Mouse (Mus musculus): ENCODE results near the gene Spns1. TPM values are rescaled to one million over a fixed set of nuclear protein-coding genes. Genes with fewer than 3 reads are reported as not detected.
"Not testable (repeated sequence)": the region's sequence is repeated elsewhere in the genome, so short reads cannot be mapped to it uniquely, and the experiment has no call there.

Spns1 gene
- 66.8 and 68.6 TPM in 2 replicates for polyA plus RNA-seq (2016; fragmentation: Nextera tagmentation; extraction: Ambion mirVana)

- under 1% methylated on average over 33 of the region's 33 CpGs for WGBS
- peaks cover 26% of the 10 kb centered on the region for H3K36me3 ChIP-seq
- no peaks in the 10 kb centered on the region for H3K27me3 ChIP-seq (ENCODE audit: insufficient read depth, poor library complexity, severe bottlenecking)
- peak within 1 kb of the TSS; percentile 89 for H3K27ac ChIP-seq
- peak; percentile 96 for DNase-seq (ENCODE audit: low spot score)
- no peaks in the 10 kb centered on the region for H3K9me3 ChIP-seq
- H3K4me3 ChIP-seq: peak within 1 kb of the TSS; percentile 92
- H3K4me1 ChIP-seq (replicated peaks): peaks cover 32% of the 10 kb centered on the region
These were observed at the start of gene Spns1 for GRCm38 (mm10) chr7:126377278-126378158. Spns1 (minus strand) TSS chr7:126377450.

- no peak for DNase-seq (ENCODE audit: low spot score)
- 88% methylated on average over 6 of the region's 6 CpGs for WGBS
- Histone ChIP-seq H3K4me3 (no peak overlapping the region), H3K9me3 (0 out of 2 replicates have a peak, but pooled peaks cover 4% of the 10 kb centered on the region), H3K4me1 (replicated peaks) (peaks cover 14% of the 10 kb centered on the region), H3K36me3 (no peaks in the 10 kb centered on the region), H3K27ac (no peak overlapping the region), H3K27me3 (ENCODE audit: insufficient read depth, poor library complexity, severe bottlenecking) (no peaks in the 10 kb centered on the region)
These were observed 46.9 kb upstream of the Spns1 start for GRCm38 (mm10) chr7:126424161-126424560.

- no peak overlapping the region for H3K27ac ChIP-seq
- 87% methylated on average over 5 of the region's 5 CpGs for WGBS
- H3K4me1 ChIP-seq (replicated peaks): peaks cover 12% of the 10 kb centered on the region
- 0 out of 2 replicates have a peak, but pooled peaks cover 4% of the 10 kb centered on the region for H3K9me3 ChIP-seq
- H3K27me3 ChIP-seq (ENCODE audit: insufficient read depth, poor library complexity, severe bottlenecking): no peaks in the 10 kb centered on the region
- no peaks in the 10 kb centered on the region for H3K36me3 ChIP-seq
- no peak overlapping the region for H3K4me3 ChIP-seq
- no peak for DNase-seq (ENCODE audit: low spot score)
These were observed 44.5 kb upstream of the Spns1 start for GRCm38 (mm10) chr7:126421756-126422155.

GRCm38 (mm10) chr7:126418496-126418895 is 41.2 kb upstream of the Spns1 start:
- H3K27ac ChIP-seq: no peak overlapping the region
- H3K36me3 ChIP-seq: no peaks in the 10 kb centered on the region
- H3K4me1 ChIP-seq (replicated peaks): peaks cover 17% of the 10 kb centered on the region
- WGBS: 78% methylated on average over 3 of the region's 3 CpGs
- DNase-seq (ENCODE audit: low spot score): no peak
- H3K27me3 ChIP-seq (ENCODE audit: insufficient read depth, poor library complexity, severe bottlenecking): peaks cover 7% of the 10 kb centered on the region; the same call in 1 of the 2 replicates
- H3K9me3 ChIP-seq: no peaks in the 10 kb centered on the region
- no peak overlapping the region for H3K4me3 ChIP-seq

GRCm38 (mm10) chr7:126417606-126418005 is 40.4 kb upstream of the Spns1 start:
- 85% methylated on average over 4 of the region's 4 CpGs for WGBS
- DNase-seq (ENCODE audit: low spot score): no peak
- Histone ChIP-seq H3K4me1 (replicated peaks) (peaks cover 17% of the 10 kb centered on the region), H3K27me3 (ENCODE audit: insufficient read depth, poor library complexity, severe bottlenecking) (peaks cover 7% of the 10 kb centered on the region; the same call in 1 of the 2 replicates), H3K9me3 (no peaks in the 10 kb centered on the region), H3K36me3 (no peaks in the 10 kb centered on the region), H3K27ac (0 out of 2 replicates have a peak overlapping the region, but pooled peaks have one; percentile 43), H3K4me3 (no peak overlapping the region)

GRCm38 (mm10) chr7:126417045-126417444 is 39.8 kb upstream of the Spns1 start:
- Histone ChIP-seq H3K4me3 (no peak overlapping the region), H3K4me1 (replicated peaks) (peaks cover 17% of the 10 kb centered on the region), H3K27me3 (ENCODE audit: insufficient read depth, poor library complexity, severe bottlenecking) (peaks cover 7% of the 10 kb centered on the region; the same call in 1 of the 2 replicates), H3K36me3 (no peaks in the 10 kb centered on the region), H3K27ac (no peak overlapping the region), H3K9me3 (no peaks in the 10 kb centered on the region)
- 21% methylated on average over 8 of the region's 8 CpGs for WGBS
- DNase-seq (ENCODE audit: low spot score): peak; percentile 12

GRCm38 (mm10) chr7:126416615-126417014 is 39.4 kb upstream of the Spns1 start:
- Histone ChIP-seq H3K9me3 (no peaks in the 10 kb centered on the region), H3K27me3 (ENCODE audit: insufficient read depth, poor library complexity, severe bottlenecking) (peaks cover 7% of the 10 kb centered on the region; the same call in 1 of the 2 replicates), H3K4me1 (replicated peaks) (peaks cover 17% of the 10 kb centered on the region), H3K36me3 (no peaks in the 10 kb centered on the region), H3K27ac (peak overlapping the region; percentile 6; the same call in 1 of the 2 replicates), H3K4me3 (no peak overlapping the region)
- DNase-seq (ENCODE audit: low spot score): no peak
- WGBS: 51% methylated on average over 2 of the region's 2 CpGs

- Histone ChIP-seq H3K4me3 (no peak within 1 kb of the TSS), H3K27me3 (ENCODE audit: insufficient read depth, poor library complexity, severe bottlenecking) (peaks cover 7% of the 10 kb centered on the region; the same call in 1 of the 2 replicates), H3K9me3 (no peaks in the 10 kb centered on the region), H3K27ac (no peak within 1 kb of the TSS), H3K36me3 (no peaks in the 10 kb centered on the region), H3K4me1 (replicated peaks) (peaks cover 17% of the 10 kb centered on the region)
- 89% methylated on average over 6 of the region's 6 CpGs for WGBS
- no peak for DNase-seq (ENCODE audit: low spot score)
These were observed 37.5 kb upstream of the Spns1 start, which contains the start of gene Cd19 for GRCm38 (mm10) chr7:126414725-126415124. Cd19 (minus strand) TSS chr7:126414889.

- DNase-seq (ENCODE audit: low spot score): no peak
- H3K9me3 ChIP-seq: no peaks in the 10 kb centered on the region
- H3K27me3 ChIP-seq (ENCODE audit: insufficient read depth, poor library complexity, severe bottlenecking): peaks cover 7% of the 10 kb centered on the region; the same call in 1 of the 2 replicates
- H3K27ac ChIP-seq: no peak overlapping the region
- H3K4me1 ChIP-seq (replicated peaks): no peaks in the 10 kb centered on the region
- H3K4me3 ChIP-seq: no peak overlapping the region
- WGBS: 88% methylated on average over 4 of the region's 4 CpGs
- no peaks in the 10 kb centered on the region for H3K36me3 ChIP-seq
These were observed 33.8 kb upstream of the Spns1 start for GRCm38 (mm10) chr7:126411061-126411460.

GRCm38 (mm10) chr7:126408686-126409085 is 31.4 kb upstream of the Spns1 start:
- Histone ChIP-seq H3K36me3 (no peaks in the 10 kb centered on the region), H3K27ac (no peak overlapping the region), H3K27me3 (ENCODE audit: insufficient read depth, poor library complexity, severe bottlenecking) (no peaks in the 10 kb centered on the region), H3K9me3 (no peaks in the 10 kb centered on the region), H3K4me3 (no peak overlapping the region), H3K4me1 (replicated peaks) (no peaks in the 10 kb centered on the region)
- 84% methylated on average over 2 of the region's 2 CpGs for WGBS
- no peak for DNase-seq (ENCODE audit: low spot score)

GRCm38 (mm10) chr7:126402518-126402917 is 25.3 kb upstream of the Spns1 start:
- H3K27me3 ChIP-seq (ENCODE audit: insufficient read depth, poor library complexity, severe bottlenecking); DNase-seq (ENCODE audit: low spot score); H3K4me1 ChIP-seq (replicated peaks); H3K4me3 ChIP-seq; H3K9me3 ChIP-seq; H3K36me3 ChIP-seq; H3K27ac ChIP-seq: not testable (repeated sequence)
- 74% methylated on average over 8 of the region's 8 CpGs for WGBS

- H3K9me3 ChIP-seq: no peaks in the 10 kb centered on the region
- DNase-seq (ENCODE audit: low spot score): peak; percentile 83
- no peaks in the 10 kb centered on the region for H3K27me3 ChIP-seq (ENCODE audit: insufficient read depth, poor library complexity, severe bottlenecking)
- H3K4me1 ChIP-seq (replicated peaks): peaks cover 15% of the 10 kb centered on the region
- no peak overlapping the region for H3K27ac ChIP-seq
- H3K4me3 ChIP-seq: no peak overlapping the region
- WGBS: 13% methylated on average over 5 of the region's 5 CpGs
- no peaks in the 10 kb centered on the region for H3K36me3 ChIP-seq
These were observed 22.3 kb upstream of the Spns1 start for GRCm38 (mm10) chr7:126399548-126399947.

GRCm38 (mm10) chr7:126397822-126398221 is 20.6 kb upstream of the Spns1 start:
- DNase-seq (ENCODE audit: low spot score): no peak
- Histone ChIP-seq H3K9me3 (no peaks in the 10 kb centered on the region), H3K27me3 (ENCODE audit: insufficient read depth, poor library complexity, severe bottlenecking) (no peaks in the 10 kb centered on the region), H3K4me1 (replicated peaks) (peaks cover 15% of the 10 kb centered on the region), H3K27ac (no peak overlapping the region), H3K4me3 (no peak overlapping the region), H3K36me3 (no peaks in the 10 kb centered on the region)
- 98% methylated on average over 4 of the region's 4 CpGs for WGBS
